Comparison of ENCODE assay signal across 16 mouse cellular contexts in genomic region chr5:48329751-48330150, GRCm38 (mm10).
"Had no signal": no experiment of that assay in that cellular context is flagged by ENCODE, and none has a peak within 500 bp of the region (broad histone marks: within the 10 kb centered on the region; RNA-seq: fewer than 3 reads in every experiment).

No protein-coding gene starts in this region.

- H3K36me3 ChIP-seq: neural tube, embryonic 13.5 days; neural tube, embryonic 15.5 days; stomach, embryonic 15.5 days had no signal

- H3K27ac ChIP-seq: neural tube, embryonic 13.5 days; neural tube, embryonic 15.5 days; stomach, embryonic 15.5 days; stomach, postnatal 0 days had no signal

- H3K4me3 ChIP-seq: neural tube, embryonic 13.5 days; neural tube, embryonic 15.5 days; stomach, embryonic 15.5 days had no signal

- H3K4me1 ChIP-seq: neural tube, embryonic 13.5 days; neural tube, embryonic 15.5 days; stomach, embryonic 15.5 days had no signal

- H3K27me3 ChIP-seq: neural tube, embryonic 13.5 days; neural tube, embryonic 15.5 days; stomach, embryonic 15.5 days had no signal

- H3K9ac ChIP-seq: neural tube, embryonic 13.5 days; neural tube, embryonic 15.5 days; stomach, embryonic 15.5 days had no signal

- H3K9me3 ChIP-seq: neural tube, embryonic 13.5 days; neural tube, embryonic 15.5 days; stomach, embryonic 15.5 days had no signal

- H3K4me2 ChIP-seq: neural tube, embryonic 13.5 days; neural tube, embryonic 15.5 days; stomach, embryonic 15.5 days had no signal

- DNase-seq: retina, postnatal 1 day; right cerebral cortex, adult 18-20 months; right cerebral cortex, postnatal 14 days; right cerebral cortex, postnatal 25 days; right cerebral cortex, postnatal 4 days; spleen, adult 18-20 months; thymus, adult 18-20 months; thymus, adult 2 months; thymus, postnatal 14 days; thymus, postnatal 25 days; thymus, postnatal 36 days; thymus, postnatal 4 days had no signal
